Mouse (Mus musculus): ENCODE measurements around the gene Zan. TPM values are rescaled to one million over a fixed set of nuclear protein-coding genes. Genes with fewer than 3 reads are reported as not detected.
A peak's percentile ranks its signal among the peaks of the same experiment; 100 is the strongest.

Zan gene
- polyA plus RNA-seq, 1 experiment: not detected

DNA sequence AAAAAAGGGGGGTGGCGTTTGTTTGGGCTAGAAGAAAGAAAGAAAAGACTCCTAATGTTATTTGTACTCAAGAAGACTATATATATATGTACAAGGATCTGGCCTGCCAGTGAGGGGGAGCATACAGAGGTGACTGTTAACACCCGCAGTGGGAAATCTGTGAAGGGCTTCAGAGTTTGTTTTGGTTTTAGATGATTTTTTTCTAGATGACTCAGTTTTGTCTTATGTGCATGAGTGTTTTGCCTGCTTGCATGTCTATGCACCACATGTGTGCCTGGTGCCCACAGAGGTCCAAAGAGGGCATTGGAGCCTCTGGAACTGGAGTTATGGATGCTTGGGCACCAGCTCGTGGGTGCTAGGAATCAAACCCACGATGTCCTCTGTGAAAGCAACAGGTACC, 129.9 kb downstream of the Zan start:
- H3K4me1 ChIP-seq (ENCODE audit: control insufficient read depth, insufficient read depth, low read length): peaks cover 19% of the 10 kb centered on the region
- WGBS: 89% methylated on average over 4 of the region's 4 CpGs
- TF ChIP-seq POLR2A (IDR thresholded peaks at IDR 0.05; ENCODE audit: insufficient read depth, low read depth, low read length) (no peak), CTCF (IDR thresholded peaks at IDR 0.05; ENCODE audit: insufficient read depth, low read depth, low read length) (no peak)
- H3K27ac ChIP-seq (ENCODE audit: insufficient read depth, low read depth, low read length): no peak overlapping the region
- H3K4me3 ChIP-seq (ENCODE audit: insufficient read depth, low read depth, low read length): no peak overlapping the region

DNA sequence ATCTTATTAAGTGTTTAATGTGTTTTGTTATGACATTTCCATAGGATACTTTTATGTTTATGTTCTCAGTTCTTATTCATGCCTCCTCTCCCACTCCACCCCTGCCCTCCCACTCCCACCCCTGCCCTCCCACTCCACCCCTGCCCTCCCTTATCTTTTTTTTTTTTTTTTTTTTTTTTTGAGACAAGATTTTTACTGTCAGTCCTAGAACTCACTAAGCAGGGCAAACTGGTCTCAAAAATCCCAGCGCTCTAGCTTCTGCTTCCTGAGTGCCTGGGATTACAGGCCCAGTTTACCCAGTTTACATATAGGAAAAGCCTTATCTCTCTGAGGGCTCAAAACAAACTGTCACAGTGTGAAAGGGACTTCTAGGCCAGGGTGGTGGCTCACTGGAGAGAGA, 130.5 kb downstream of the Zan start:
- TF ChIP-seq POLR2A (IDR thresholded peaks at IDR 0.05; ENCODE audit: insufficient read depth, low read depth, low read length): no peak
- TF ChIP-seq CTCF (IDR thresholded peaks at IDR 0.05; ENCODE audit: insufficient read depth, low read depth, low read length): no peak
- H3K27ac ChIP-seq (ENCODE audit: insufficient read depth, low read depth, low read length): no peak overlapping the region
- no peak overlapping the region for H3K4me3 ChIP-seq (ENCODE audit: insufficient read depth, low read depth, low read length)
- 90% methylated on average over 1 of the region's 1 CpGs for WGBS
- peaks cover 19% of the 10 kb centered on the region for H3K4me1 ChIP-seq (ENCODE audit: control insufficient read depth, insufficient read depth, low read length)

DNA sequence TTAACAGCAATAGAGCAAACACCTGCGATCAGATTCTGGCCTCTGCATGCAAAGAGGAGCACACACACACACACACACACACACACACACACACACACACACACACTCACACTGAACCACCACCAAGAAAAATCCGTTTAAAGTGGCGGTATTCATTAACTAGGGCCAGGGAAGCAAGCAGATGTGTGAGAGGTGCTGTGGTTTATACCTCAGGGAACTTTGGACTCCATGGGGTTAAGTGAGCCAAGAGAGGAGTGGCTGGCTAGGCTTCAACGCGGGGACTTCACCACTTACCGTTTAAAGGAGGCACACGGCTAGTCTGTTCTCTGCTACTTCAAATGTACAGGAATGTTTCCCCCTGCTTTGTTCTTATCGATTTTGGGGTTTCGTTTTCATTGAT, 131.0 kb downstream of the Zan start:
- Histone ChIP-seq H3K27ac (ENCODE audit: insufficient read depth, low read depth, low read length) (no peak overlapping the region), H3K4me3 (ENCODE audit: insufficient read depth, low read depth, low read length) (no peak overlapping the region), H3K4me1 (ENCODE audit: control insufficient read depth, insufficient read depth, low read length) (peaks cover 19% of the 10 kb centered on the region)
- 21% methylated on average over 9 of the region's 9 CpGs for WGBS
- TF ChIP-seq CTCF (IDR thresholded peaks at IDR 0.05; ENCODE audit: insufficient read depth, low read depth, low read length) (no peak), POLR2A (IDR thresholded peaks at IDR 0.05; ENCODE audit: insufficient read depth, low read depth, low read length) (no peak)

DNA sequence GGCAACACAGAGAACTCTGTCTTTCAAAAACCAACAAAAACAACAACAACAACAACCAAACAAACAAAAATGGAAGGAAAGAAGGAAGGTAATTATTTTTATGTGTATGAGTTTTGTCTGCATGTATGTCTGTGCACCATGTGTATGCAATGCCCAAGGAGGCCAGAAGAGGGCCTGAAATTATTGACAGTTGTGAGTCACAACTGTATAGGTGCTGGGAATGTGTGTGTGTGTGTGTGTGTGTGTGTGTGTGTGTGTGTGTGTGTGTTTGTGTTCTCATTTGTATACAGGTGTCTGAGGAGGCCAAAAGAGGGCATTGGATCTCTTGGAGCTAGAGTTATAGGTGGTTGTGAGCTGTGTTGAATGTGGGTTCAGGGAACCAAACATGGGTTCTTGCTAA, 133.0 kb downstream of the Zan start:
- Histone ChIP-seq H3K4me3 (ENCODE audit: insufficient read depth, low read depth, low read length) (no peak overlapping the region), H3K27ac (ENCODE audit: insufficient read depth, low read depth, low read length) (no peak overlapping the region), H3K4me1 (ENCODE audit: control insufficient read depth, insufficient read depth, low read length) (peaks cover 13% of the 10 kb centered on the region)
- no peak for TF ChIP-seq CTCF (IDR thresholded peaks at IDR 0.05; ENCODE audit: insufficient read depth, low read depth, low read length)
- TF ChIP-seq POLR2A (IDR thresholded peaks at IDR 0.05; ENCODE audit: insufficient read depth, low read depth, low read length): no peak

GRCm38 (mm10) chr5:137343412-137343811, 133.5 kb downstream of the Zan start:
- Histone ChIP-seq H3K4me3 (ENCODE audit: insufficient read depth, low read depth, low read length) (no peak overlapping the region), H3K27ac (ENCODE audit: insufficient read depth, low read depth, low read length) (no peak overlapping the region), H3K4me1 (ENCODE audit: control insufficient read depth, insufficient read depth, low read length) (peaks cover 12% of the 10 kb centered on the region)
- WGBS: 98% methylated on average over 5 of the region's 5 CpGs
- TF ChIP-seq CTCF (IDR thresholded peaks at IDR 0.05; ENCODE audit: insufficient read depth, low read depth, low read length): no peak

GRCm38 (mm10) chr5:137342407-137343012, 134.4 kb downstream of the Zan start:
- 76% methylated on average over 7 of the region's 7 CpGs for WGBS

DNA sequence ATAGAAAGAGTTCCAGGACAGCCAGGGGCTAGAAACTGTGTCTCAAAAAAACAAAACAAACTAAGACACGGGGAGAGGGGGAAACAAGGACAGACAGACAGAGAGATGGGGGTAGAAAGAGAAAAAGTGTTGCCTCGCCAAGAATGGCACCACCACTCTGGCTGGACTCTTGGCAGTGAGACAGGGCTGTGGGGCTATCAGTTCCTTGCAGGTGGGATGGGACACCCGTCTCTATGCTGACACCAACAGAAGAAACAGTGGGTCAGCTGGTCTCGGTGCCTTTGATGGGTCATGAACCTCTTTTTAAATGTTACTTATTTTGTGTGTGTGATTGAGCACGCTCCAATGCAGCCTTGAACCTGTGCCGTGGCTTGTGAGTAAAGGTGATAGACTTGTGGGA, 136.6 kb downstream of the Zan start:
- no peak for TF ChIP-seq POLR2A (IDR thresholded peaks at IDR 0.05; ENCODE audit: insufficient read depth, low read depth, low read length)
- no peak for TF ChIP-seq CTCF (IDR thresholded peaks at IDR 0.05; ENCODE audit: insufficient read depth, low read depth, low read length)
- 75% methylated on average over 6 of the region's 6 CpGs for WGBS
- Histone ChIP-seq H3K4me1 (ENCODE audit: control insufficient read depth, insufficient read depth, low read length) (peaks cover 16% of the 10 kb centered on the region), H3K27ac (ENCODE audit: insufficient read depth, low read depth, low read length) (no peak overlapping the region), H3K4me3 (ENCODE audit: insufficient read depth, low read depth, low read length) (no peak overlapping the region)

More at GRCm38 (mm10) chr5:137342407-137343012, 134.4 kb downstream of the Zan start:
- H3K4me3 ChIP-seq (ENCODE audit: insufficient read depth, low read depth, low read length): no peak overlapping the region
- peaks cover 16% of the 10 kb centered on the region for H3K4me1 ChIP-seq (ENCODE audit: control insufficient read depth, insufficient read depth, low read length)
- H3K27ac ChIP-seq (ENCODE audit: insufficient read depth, low read depth, low read length): no peak overlapping the region
- TF ChIP-seq POLR2A (IDR thresholded peaks at IDR 0.05; ENCODE audit: insufficient read depth, low read depth, low read length): no peak
- TF ChIP-seq CTCF (IDR thresholded peaks at IDR 0.05; ENCODE audit: insufficient read depth, low read depth, low read length): no peak

DNA sequence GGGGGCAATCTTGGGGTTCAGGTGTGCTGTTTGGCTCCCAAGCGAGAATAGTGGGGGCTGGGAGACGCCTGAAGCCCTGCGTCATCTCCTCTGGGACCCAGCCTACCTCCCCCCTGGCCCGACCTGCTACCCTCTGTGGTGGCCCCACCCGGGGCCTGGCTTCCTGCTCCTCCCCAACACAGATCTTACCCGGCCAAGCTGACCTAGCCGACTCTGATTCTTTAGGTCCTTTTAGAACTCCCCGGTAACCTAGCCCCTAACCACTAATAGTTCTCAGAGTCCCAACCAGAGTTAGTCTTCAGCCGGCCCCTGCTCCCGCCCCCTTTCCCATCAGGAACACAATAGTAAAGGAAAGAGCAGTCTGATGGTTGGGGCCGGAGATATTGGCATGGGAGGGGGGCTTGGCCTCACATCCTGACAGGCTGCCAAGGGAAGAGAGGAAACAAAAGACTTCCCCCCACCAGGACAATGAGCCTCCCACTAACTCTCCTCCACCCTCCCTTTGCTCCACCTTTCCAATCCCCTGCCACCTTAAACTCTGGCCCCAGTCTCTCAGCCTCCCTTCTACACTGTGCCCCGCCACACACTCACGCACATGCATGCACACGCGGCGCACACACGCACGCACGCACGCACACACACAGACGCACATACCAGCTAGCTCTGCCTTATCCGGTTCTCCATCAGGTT, 137.4 kb downstream of the Zan start:
- peak overlapping the region; percentile 54 for H3K4me3 ChIP-seq (ENCODE audit: insufficient read depth, low read depth, low read length)
- peak overlapping the region; percentile 56 for H3K27ac ChIP-seq (ENCODE audit: insufficient read depth, low read depth, low read length)
- peaks cover 16% of the 10 kb centered on the region for H3K4me1 ChIP-seq (ENCODE audit: control insufficient read depth, insufficient read depth, low read length)
- 1% methylated on average over 22 of the region's 22 CpGs for WGBS
- no peak for TF ChIP-seq CTCF (IDR thresholded peaks at IDR 0.05; ENCODE audit: insufficient read depth, low read depth, low read length)
- no peak for TF ChIP-seq POLR2A (IDR thresholded peaks at IDR 0.05; ENCODE audit: insufficient read depth, low read depth, low read length)

DNA sequence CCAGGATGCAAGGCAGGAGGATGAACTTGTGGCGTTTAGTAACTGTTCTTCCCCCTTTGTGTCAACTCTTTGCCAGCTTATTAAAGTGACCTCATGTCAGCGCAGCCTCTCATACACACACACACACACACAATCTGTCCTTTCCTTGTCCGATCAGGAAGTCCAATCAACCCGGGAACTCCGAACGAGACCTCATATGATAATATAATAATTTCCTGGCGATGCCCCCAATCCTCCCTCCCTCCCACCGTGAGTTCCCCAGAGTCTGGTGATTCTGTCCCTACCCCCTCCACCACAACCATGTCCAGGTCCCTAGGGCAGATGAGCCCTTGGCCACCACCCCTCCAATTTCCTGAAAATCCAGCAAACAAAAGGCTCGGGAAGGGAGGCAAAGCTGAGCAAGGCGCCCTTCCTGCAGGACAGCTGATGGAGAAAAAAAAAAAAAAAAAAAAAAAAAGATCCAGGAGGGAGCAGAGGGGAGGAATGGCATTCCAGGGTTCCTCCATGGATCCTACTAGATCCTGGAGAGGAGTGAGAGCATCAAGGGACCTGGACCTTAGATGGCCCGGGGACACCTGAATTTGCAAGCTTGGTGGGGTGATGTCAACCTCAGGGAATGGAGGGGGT, 138.1 kb downstream of the Zan start:
- H3K4me3 ChIP-seq (ENCODE audit: insufficient read depth, low read depth, low read length): peak overlapping the region; percentile 54
- WGBS: 2% methylated on average over 11 of the region's 11 CpGs
- H3K27ac ChIP-seq (ENCODE audit: insufficient read depth, low read depth, low read length): peak overlapping the region; percentile 67
- peaks cover 16% of the 10 kb centered on the region for H3K4me1 ChIP-seq (ENCODE audit: control insufficient read depth, insufficient read depth, low read length)
- TF ChIP-seq CTCF (IDR thresholded peaks at IDR 0.05; ENCODE audit: insufficient read depth, low read depth, low read length) (no peak), POLR2A (IDR thresholded peaks at IDR 0.05; ENCODE audit: insufficient read depth, low read depth, low read length) (no peak)
